Mouse (Mus musculus): ENCODE data around the gene Fam71e1. TPM values are rescaled to one million over a fixed set of nuclear protein-coding genes. Genes with fewer than 3 reads are reported as not detected.

Gene Fam71e1
- total RNA-seq, 2 experiments from 2014 or later, result 23.8 to 27.3 TPM

DNA sequence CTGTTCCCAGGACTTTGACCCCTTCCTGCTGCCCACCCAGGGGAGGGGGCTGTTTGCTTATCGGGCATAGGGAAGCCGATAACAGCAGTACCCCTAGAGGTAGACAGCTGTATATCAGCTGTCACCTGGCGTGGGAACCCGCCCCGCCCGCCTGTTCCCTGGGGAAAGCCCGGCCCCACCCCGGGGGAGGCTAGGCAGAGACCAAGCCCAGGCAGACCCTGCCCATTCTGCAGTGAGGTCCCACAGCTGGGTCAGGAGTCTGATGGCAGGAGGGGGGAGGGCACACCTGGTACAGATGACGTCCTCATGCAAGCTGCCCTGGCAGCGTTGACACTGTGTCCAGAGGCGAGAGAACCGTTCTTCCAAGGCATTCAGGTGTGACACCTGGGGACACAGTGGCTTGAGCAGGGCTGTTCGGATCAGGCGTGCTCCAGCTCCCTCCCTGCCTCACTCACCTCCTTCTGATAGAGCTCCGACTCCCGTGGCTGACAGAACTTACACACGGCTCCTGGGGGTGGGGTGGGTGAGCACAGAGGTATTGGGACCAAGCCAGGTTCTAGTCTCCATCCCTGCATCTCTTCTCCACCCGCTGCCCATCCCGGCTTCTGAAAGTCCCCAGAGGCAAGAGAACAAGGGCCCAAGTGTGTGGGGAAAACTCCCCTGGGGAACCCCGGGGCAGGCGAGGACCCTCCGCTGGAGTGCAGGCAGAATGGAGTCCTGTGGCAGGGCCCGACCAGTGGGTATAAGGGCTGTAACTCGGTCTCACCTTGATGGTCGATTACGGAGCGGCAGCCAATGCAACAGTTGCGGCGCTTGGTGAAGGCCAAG, 36.8 kb downstream of the Fam71e1 start:
- intact Hi-C loops (cut with DNase I), result no loop called here
- DNase-seq, result no peak

DNA sequence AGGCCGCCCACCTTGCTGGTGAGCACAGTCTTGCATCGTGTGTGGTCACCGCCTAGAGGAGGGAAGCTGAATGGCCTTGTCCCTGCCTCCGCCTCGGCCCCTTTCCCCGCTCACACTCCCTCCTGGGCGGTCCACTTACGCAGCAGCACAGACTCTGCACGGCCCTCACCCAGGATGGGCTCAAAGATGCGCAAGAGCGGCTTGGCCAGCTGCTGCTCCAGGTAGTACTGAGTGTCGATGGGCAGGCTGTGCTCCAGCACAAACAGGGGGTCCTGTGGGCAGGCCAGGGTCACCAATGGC, 37.3 kb downstream of the Fam71e1 start:
- intact Hi-C loops (cut with DNase I), result no loop called here
- no peak for DNase-seq

DNA sequence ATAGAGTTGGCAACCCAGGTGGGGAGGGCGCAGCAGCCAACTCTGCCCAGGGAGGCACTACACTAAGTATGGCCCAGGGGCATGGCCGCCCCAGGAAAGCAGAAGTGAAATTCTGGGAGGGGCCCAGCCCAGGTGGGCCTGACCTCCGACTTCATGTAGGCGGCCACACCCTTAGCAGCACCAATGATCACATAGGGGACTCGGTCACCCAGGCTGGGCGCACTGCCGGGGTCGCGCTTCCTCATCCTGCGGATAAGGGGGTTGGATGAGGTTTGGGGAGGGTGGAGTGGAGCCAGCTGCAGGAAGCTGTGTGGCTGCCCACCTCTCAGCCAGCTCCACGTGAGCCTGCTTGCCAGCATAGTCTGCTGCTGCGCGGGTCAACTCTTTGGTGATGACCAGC, 37.9 kb downstream of the Fam71e1 start:
- intact Hi-C loops (cut with DNase I), result no loop called here

DNA sequence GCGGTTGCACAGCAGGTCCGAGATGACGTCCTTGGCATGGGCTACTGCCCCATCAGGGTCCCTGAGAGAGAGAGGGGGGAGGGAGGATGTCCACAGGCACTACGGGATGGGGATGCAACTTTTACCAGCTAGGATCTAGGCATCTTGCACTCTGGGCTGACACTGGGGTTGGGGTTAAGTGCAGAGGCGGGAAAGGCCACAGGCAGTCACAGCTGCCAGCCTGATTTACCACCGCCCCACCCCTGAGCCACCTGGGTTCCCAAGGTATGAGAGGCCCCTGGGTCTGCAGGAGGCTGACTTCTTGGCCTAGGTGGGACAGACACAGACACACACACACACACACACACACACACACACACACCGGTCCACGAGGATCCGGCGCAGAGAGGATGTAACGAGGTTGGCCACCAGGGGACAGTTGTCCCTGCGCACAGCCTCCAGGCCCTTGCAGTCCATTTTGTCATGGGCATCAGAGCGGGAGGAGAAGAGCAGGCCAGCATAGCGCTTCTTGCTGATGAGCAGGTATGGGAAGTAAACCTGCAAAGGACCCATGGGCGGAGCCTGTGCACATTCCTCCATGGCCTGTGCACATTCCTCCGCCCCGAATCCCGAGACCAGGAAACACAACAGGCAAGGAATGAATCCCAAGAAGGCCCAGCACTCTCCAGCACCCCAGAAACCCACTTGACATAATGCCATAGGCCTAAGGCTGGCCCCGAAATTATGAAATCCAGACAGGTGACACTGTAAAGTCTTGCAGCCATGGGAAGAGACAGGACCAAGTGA, 38.5 kb downstream of the Fam71e1 start:
- intact Hi-C loops (cut with DNase I), result no loop called here
- no peak for DNase-seq

More for the DNA sequence above, 37.9 kb downstream of the Fam71e1 start:
- no peak for DNase-seq

DNA sequence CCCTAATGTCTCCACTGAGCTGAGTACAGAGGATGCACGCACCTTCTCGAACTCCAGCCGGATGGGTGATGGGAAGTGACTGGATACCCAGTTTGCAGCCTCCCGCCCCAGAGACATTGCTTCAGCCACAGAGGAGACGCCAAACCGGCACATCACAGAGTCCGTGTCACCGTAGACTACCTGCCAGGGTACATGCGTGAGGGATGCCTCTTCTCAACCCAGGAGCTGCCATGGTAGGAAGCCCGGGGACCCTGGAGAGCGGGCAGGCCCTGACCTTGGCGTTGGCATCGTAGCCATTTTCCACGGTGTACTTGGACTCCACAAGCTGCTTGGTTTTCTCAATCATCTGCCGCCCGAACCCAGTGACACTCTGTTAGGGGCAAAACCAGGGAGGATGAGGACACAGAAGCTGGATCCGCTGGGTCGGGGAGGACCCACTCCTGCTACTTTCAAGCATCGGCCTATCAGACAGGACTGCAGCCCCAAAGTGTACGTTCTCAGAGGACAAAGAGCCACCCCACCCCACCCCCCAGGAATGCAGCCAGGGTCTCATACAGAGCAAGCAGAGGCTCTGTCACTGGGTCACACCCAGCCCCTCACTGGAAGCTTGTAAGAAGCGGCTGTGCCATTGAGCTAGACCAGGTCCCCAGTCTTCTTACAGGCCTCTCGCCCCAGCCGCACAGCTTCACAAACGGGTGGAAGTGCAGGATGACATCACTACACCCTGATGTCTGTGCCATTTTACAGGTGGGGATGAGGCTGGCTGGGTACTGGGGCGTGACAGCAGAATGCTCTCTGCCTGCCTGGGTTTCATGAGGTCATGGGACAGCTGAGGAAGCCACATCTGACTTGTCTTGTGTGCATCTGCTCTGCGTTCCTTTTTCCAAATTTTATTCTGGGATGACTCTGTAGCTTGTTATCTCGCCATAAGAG, 39.5 kb downstream of the Fam71e1 start:
- intact Hi-C loops (cut with DNase I), result no loop called here
- no peak for DNase-seq

DNA sequence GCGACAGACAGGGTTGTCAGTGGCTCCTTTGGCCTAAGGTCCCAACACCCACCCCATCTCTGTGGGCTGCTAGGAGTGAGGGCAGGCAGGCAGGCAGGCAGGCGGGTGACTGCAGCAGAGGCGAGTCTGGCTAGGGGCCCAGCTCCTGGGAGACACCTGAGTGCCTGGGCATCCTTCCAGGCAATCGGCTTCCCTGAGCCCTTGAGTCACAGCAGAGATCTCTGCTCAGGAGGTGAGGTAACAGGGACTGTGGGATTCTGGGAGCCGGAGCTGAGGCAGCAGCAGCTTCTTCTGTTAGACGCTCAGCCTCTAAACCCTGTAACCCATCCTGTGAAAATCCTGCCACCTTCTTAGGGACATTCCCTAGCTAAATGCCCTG, 40.2 kb downstream of the Fam71e1 start:
- intact Hi-C loops (cut with DNase I), result no loop called here
- DNase-seq, result peak; percentile 56

DNA sequence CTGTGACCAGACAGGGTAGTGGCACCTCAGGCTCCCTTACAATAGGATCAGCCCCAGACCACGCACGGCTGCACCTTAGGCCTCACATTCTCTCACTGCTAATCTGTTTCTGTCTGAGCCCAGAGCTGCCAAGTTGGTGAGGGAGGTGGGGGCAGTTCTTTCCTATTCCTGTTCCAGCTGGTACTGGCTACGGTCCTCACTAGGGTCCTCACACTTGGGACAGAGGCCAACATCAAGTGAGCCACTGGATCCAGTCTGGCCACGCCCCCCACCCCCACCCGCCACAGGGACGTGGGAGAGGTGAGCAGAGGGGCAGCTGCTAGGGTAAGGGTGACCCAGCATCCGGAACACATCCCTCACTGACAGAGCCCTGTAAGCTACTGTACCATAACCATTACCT, 40.6 kb downstream of the Fam71e1 start:
- DNase-seq, result no peak
- intact Hi-C loops (cut with DNase I), result no loop called here

DNA sequence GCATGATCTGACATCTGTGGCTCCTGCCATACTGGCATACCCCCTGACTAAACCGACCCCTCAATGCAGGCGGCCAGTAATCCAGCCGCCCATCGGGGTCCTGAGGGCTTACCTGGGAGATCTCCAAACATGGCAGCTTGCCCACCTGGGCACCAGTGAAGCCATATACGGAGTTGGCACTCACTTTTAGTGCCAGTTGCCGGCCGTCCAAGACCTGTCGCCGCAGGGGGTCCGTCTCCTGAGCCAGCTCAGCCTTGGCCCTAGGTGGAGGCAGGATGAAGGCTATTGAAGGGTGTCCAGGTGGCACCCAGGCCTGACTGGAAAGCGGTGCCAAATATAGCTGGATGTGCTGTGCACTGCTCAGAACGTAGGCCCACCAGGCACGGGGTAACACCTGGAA, 41.1 kb downstream of the Fam71e1 start:
- intact Hi-C loops (cut with DNase I), result no loop called here
- peak; percentile 45 for DNase-seq

DNA sequence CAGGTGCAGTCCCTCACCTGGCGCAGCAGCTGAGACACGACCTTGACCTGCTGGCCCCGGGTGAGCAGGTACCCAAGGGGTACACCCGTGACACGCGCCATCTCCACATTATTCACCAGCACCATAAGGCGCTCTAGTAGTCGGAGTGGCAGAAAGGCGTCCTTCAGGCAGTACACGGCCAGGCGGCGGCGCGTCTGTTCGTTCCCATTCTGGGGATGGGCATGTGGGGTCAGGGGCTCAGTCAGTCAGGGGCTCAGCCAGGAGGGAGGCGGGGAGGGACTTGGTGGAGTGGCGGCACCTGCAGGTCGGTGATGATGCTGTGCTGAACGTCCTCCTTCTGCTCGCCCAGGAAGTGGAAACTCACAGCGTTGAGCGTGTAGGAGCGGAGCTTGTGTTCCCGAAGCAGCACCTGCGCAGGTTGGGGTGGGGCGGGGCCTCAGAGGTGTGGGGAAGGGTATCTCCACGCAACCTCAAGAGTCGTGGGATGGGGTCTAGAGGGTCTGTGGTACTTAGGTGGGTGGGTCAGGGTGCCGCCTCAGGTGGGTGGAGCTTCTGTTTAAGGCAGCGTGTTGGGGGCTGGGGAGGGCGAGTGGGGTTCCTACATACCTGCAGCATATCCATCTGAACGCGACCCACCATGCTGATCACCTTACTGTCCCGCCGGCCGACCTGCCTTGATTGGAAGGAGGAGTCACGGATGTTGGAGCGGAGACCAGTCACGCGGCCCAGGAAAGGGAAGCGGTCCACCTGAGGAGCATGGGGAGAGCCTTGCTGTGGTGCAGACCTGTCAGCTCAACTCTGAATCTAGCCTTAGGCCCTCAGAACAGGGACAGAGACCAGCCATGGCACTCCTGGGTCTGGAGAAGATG, 42.6 kb downstream of the Fam71e1 start:
- no peak for DNase-seq
- intact Hi-C loops (cut with DNase I), result no loop called here

DNA sequence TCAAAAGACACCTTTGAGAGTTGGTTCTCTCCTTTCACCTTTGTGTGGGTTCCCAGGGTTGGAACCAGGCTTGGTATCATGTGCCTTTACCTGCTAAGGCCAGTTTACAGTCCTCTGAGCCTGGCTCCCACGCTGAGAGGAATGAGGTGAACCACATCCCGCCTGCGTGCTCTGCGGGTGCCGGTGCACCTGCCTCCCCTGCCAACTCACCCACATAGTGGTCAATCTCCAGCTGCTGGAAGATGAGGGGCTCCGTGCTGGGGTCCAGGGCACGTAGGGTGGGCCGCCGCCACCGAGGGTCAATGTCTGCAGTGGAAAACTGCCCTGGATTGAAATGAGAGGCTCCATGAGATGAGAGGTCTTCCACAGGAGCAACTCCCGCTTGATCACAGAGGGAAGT, 46.2 kb downstream of the Fam71e1 start:
- intact Hi-C loops (cut with DNase I), result no loop called here
- DNase-seq, result no peak

DNA sequence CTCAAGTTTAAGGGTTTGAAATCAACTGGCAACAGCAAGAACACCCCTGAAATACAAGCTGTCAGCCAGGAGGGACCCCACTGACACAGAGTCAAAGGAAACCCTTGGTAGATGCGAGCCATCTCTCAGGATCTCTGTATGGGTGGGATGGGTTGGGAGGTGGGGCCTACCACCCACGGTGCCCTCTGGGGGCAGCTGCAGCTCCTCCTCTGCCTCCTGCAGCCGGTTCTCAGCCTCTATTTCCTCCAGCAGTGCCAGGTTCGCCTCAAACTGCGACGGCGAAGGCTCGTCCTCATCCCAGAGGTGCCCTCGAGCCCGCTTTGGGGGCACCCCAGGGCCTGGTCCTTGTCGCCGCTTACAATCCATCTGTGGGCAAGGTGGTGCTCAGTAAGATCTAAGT, 46.7 kb downstream of the Fam71e1 start:
- no peak for DNase-seq
- intact Hi-C loops (cut with DNase I), result no loop called here

DNA sequence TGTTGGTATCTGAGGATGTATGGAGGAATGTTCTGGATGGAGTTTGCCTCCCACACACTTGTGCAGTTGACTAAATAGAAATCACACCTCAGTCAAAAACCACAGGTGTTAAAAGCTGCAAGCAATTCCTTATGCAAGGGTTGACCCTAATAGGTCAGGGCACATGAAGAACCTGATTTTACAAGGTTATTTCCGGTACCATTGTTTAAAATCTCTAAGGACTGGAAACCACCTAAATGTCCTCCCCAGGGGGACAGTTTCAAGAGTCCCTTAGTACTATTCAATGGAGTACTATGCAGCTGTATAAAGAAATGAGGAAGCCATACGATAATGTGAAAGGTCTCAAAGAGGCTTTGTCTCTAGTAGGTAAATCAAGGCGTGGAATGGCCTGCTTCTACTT, 49.9 kb downstream of the Fam71e1 start:
- intact Hi-C loops (cut with DNase I), result no loop called here
- no peak for DNase-seq

DNA sequence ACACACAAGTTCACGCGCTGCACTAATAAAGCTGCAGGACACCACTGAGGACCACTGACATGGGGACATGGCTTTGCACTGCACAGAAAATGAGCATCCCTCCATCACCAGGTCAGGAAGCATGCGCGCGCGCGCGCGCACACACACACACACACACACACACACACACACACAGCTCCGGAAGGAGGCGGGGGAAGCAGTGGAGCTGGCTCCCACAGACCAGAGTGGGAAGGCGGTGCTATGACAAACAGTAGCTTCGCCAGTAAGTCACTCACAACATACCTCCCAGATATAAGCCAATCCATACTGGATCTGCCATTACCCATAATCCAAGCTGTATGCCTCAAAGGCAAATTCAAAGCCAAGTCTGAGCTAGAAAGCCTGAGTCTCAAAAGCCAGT, 50.7 kb downstream of the Fam71e1 start:
- intact Hi-C loops (cut with DNase I), result no loop called here
- no peak for DNase-seq

DNA sequence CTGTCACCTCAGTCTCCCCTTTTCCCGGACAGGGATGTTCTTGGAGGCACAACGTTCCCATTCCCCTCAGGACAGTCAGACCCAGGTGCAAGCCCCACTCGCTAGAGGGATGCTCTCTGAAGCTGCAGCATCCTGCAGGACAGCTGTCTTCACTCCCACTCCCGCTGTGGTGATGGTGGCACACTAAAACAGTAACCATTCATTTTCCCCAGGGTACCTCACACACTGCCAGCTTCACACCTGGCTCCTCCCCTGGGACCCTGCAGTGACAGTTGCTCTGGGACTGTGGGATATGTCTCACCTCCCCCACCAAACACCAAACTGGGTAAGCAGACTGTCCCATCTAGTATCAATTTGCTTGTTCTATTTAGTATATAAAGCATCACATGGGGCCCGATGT, 51.3 kb downstream of the Fam71e1 start:
- DNase-seq, result peak; percentile 51

DNA sequence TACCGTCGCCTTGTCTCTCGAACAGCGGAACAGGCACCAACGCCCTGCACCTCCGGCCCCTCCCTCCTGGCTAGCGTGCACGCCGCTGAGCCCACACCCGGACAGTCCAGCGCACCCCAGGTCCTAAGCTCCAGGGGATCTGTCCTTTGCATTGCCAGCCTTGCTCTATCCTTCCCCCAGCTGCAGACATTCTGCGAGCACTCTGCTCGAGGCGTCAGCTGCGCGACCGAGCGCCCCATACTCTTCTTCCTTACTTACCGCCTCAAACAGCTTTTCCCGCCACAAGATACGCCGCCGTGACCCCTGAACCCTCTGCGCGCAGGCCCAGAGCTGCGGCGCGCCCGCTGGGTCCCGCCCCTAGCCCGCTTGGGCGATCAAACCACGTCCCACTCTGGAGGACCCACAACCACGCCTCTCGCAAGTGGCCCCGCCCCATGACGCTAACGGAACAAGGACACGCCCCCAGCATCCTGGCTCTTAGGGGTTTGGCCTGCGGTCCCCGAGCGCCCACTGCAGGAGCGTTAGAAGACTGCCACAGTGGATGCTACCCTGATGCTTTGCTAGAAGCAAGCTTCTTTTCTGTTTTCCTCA, 52.2 kb downstream of the Fam71e1 start, which contains the start of gene Pold1:
Pold1 (minus strand) TSS at position 353 of the 591 bp plus-strand sequence.
- intact Hi-C loops (cut with DNase I), result no loop called here
- peak; percentile 100 for DNase-seq

More for the DNA sequence above, 51.3 kb downstream of the Fam71e1 start:
- intact Hi-C loops (cut with DNase I), result no loop called here

DNA sequence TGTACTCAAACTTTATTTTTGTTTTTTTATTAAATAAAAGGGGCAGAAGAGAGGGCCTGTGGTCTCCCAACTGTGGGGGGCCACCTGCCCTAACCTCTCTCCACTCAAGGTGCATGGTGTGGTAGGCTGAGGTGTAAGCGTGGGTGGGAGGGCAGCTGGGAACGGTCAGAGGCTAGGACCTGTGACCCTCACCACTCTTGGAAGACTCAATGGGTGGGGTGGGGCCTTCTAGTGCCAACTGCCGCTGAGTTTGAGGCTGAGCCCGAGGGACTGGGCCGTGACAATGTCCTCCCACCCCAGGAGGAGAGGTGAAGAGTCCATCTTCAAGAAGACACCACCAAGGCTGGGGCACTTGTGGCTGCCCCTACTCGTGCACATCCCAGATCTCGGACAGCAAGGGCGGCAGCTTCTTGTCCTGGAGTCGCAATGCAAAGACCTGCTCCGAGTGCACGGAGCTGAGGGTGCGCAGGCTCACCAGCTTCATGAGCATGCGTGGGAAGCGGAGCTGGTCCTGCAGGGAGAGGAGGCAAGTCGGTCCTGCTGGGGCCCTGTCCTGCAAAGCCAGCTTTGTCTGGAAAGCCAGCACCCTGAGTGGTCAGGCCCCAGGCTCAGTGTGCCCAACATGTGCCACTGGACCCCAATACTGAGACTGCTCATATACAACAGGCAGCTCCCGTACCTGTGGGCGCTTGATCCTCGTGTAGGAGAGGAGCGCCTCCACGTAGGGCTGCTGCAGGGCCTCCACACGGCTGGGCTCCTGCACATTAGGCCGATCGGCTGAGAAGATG, 53.4 kb downstream of the Fam71e1 start:
- DNase-seq, result no peak
- intact Hi-C loops (cut with DNase I), result no loop called here

DNA sequence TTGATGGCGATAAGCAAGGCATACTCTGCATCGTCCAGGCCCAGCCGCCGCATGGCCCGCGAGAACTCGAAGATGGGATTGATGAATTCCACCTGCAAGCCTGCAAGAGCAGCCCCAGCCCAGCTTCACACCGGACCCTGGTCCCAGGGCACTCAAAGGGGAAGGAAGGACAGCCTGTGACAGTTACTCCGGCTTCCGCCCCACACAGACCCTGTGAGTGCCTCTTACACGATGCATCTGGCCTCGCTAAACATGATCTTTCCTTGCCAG, 54.0 kb downstream of the Fam71e1 start:
- intact Hi-C loops (cut with DNase I), result no loop called here
- no peak for DNase-seq

Measured in left cerebral cortex, postnatal 4 days (tissue).